Mouse (Mus musculus) duodenum, adult 2 months (tissue): ENCODE results near the gene A530032D15Rik. TPM values are rescaled to one million over a fixed set of nuclear protein-coding genes. Genes with fewer than 3 reads are reported as not detected.

Experiments
- polyA plus RNA-seq: library from polyadenylated mRNA; depleted of rRNA; stranded (reverse); fragments of >200 nt; gene quantifications from 2 replicates; pipeline ENCODE4 v1.2.3, GENCODE M21; 2012; ENCODE audit warnings: low replicate concordance; rRNA removed

Gene A530032D15Rik
- polyA plus RNA-seq, result not detected in 2 replicates

DNA sequence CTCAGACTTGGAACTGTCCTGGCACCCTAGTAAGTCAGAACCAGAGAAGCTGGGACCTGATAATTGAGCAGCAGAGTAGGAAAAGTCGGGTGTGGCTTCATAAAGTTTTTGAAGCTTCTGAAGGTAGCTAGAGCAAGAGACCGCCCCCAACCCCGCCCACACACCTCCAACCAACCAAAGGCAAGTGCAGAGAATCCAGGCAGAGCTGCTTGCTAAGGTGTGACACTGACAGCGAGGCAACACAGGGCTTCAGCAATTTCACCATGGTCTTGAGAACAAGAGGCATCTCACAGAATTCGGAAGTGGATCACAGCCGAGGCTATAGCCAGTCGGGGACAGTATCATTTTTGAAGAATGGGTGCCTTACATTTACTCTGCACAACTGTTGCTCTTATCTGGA is at the start of gene A530032D15Rik:
TSS of gene A530032D15Rik (minus strand) at position 101 of the 400 bp plus-strand sequence.

DNA sequence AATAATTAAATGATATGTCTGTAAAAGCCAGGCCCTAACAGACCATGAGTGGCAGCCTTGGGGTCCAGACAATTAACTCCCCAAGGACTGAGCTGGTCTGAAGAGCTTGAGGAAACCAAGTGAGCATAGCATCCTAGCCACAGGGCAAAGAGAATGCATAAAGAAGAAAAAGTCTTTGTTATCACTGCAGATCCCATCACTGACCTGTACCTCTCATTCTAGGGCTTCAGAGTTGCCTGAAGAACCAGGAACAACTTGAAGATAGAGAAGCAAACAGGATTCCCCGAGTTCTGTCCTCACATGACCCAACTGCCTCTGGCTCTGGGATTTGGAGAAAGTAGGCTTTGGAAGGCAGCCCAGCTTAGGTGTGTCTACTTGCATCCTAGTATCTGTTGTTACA is 9.8 kb downstream of the A530032D15Rik start, which contains the start of gene Gm10553:
TSS of gene Gm10553 (plus strand) at position 301 of the 400 bp plus-strand sequence.

Other genes with a start within 250 kb of the A530032D15Rik start
- not detected in 2 replicates for gene Slc16a14, start 174.7 kb downstream of the A530032D15Rik start, polyA plus RNA-seq
- gene Gm10553, start 9.7 kb downstream of the A530032D15Rik start, polyA plus RNA-seq, result not detected in 2 replicates
- 0.75 and 1.0 TPM in 2 replicates for gene C130026I21Rik, start 160.7 kb upstream of the A530032D15Rik start, polyA plus RNA-seq